Mouse (Mus musculus): Measurements from ENCODE around the gene Acd. TPM values are rescaled to one million over a fixed set of nuclear protein-coding genes. Genes with fewer than 3 reads are reported as not detected.

The Acd gene
- polyA plus RNA-seq, 1 experiment from 2014 or later = 55.0 TPM

- WGBS = 89% methylated on average over 15 of the region's 15 CpGs
- ATAC-seq = no peak
- no peak overlapping the region for H3K9ac ChIP-seq (ENCODE audit: low read depth, low read length)
- no peak overlapping the region for H3K4me2 ChIP-seq (ENCODE audit: low read depth, low read length)
- H3K4me1 ChIP-seq (ENCODE audit: control insufficient read depth, insufficient read depth, low read length) = no peaks in the 10 kb centered on the region
- H3K4me3 ChIP-seq (ENCODE audit: low read length) = no peak overlapping the region
- H3K27me3 ChIP-seq (replicated peaks; ENCODE audit: control insufficient read depth, insufficient read depth, low read length) = no peaks in the 10 kb centered on the region
- no peak overlapping the region for H3K27ac ChIP-seq (ENCODE audit: low read length)
- H3K36me3 ChIP-seq (ENCODE audit: control insufficient read depth, insufficient read depth, low read length) = no peaks in the 10 kb centered on the region
- no peaks in the 10 kb centered on the region for H3K9me3 ChIP-seq (ENCODE audit: control insufficient read depth, low read length)
These were observed 15.5 kb upstream of the Acd start for GRCm38 (mm10) chr8:105716302-105716945.

DNA sequence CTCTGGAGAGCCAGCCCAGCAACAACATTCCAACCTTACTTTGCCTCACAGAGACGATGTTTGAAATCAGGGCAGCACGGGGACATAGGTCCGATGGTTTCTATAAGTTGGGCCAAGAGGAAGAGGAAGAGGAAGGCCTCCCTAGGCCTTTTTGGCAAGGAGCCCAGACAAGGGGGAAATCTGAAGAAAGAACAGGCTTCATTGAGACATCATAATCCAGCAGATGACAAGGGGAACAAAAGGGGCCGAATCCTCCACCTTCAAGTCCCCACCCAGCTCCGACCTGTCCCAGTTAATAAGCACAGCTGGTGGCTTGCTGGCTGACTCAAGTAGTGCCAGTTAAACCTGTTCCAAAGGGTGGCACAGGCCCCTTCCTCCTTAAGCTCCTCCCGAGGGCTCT lies 14.1 kb upstream of the Acd start:
- Histone ChIP-seq H3K27ac (ENCODE audit: low read length) (no peak overlapping the region), H3K4me2 (ENCODE audit: low read depth, low read length) (no peak overlapping the region), H3K36me3 (ENCODE audit: control insufficient read depth, insufficient read depth, low read length) (no peaks in the 10 kb centered on the region), H3K4me3 (ENCODE audit: low read length) (no peak overlapping the region), H3K9ac (ENCODE audit: low read depth, low read length) (no peak overlapping the region), H3K27me3 (replicated peaks; ENCODE audit: control insufficient read depth, insufficient read depth, low read length) (no peaks in the 10 kb centered on the region), H3K4me1 (ENCODE audit: control insufficient read depth, insufficient read depth, low read length) (no peaks in the 10 kb centered on the region), H3K9me3 (ENCODE audit: control insufficient read depth, low read length) (no peaks in the 10 kb centered on the region)
- WGBS = 62% methylated on average over 6 of the region's 6 CpGs
- ATAC-seq = no peak

DNA sequence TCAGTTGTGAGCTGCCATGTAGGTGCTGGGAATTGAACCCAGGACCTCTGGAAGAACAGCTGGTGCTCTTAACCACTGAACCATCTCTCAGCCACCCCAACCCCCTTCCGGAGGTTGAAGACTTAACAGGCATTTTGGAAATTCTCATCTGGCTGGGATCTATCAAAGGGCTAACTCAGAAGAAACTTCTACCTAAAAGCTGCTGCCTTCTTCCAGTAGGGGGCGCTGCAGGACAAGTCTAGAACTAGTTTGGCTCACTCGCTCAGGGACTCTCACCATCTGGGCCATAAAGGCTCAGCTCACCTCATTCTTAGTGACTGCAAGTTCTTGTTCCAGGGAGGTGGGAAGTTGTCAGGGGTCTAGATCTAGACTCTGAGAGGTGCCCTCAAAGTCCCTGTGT lies 13.2 kb upstream of the Acd start:
- H3K9me3 ChIP-seq (ENCODE audit: control insufficient read depth, low read length) = no peaks in the 10 kb centered on the region
- no peaks in the 10 kb centered on the region for H3K36me3 ChIP-seq (ENCODE audit: control insufficient read depth, insufficient read depth, low read length)
- WGBS = 5% methylated on average over 3 of the region's 3 CpGs
- H3K9ac ChIP-seq (ENCODE audit: low read depth, low read length) = no peak overlapping the region
- H3K4me3 ChIP-seq (ENCODE audit: low read length) = no peak overlapping the region
- no peak overlapping the region for H3K27ac ChIP-seq (ENCODE audit: low read length)
- no peaks in the 10 kb centered on the region for H3K4me1 ChIP-seq (ENCODE audit: control insufficient read depth, insufficient read depth, low read length)
- no peak overlapping the region for H3K4me2 ChIP-seq (ENCODE audit: low read depth, low read length)
- H3K27me3 ChIP-seq (replicated peaks; ENCODE audit: control insufficient read depth, insufficient read depth, low read length) = no peaks in the 10 kb centered on the region
- peak; percentile 63 for ATAC-seq

DNA sequence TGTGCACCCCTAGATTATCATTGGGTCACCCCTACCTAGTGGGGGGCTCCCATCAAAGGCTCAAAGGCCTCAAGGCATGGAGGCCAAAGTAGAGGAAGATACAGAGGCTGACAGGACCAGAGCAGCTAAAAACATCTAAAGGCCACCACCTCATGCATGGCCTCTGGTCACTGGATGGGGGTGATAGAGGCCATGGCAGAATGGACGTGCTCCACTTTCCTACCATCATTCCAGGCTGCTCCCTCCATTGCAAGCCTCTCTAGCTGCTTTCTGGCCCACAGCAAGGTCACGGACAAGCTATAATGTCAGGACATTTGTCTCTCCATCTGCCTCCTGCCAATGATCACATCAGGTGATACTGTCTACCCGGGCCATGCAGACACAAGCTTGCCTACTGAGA lies 11.4 kb upstream of the Acd start:
- no peak for ATAC-seq
- Histone ChIP-seq H3K9ac (ENCODE audit: low read depth, low read length) (no peak overlapping the region), H3K36me3 (ENCODE audit: control insufficient read depth, insufficient read depth, low read length) (no peaks in the 10 kb centered on the region), H3K4me1 (ENCODE audit: control insufficient read depth, insufficient read depth, low read length) (peaks cover 8% of the 10 kb centered on the region), H3K4me2 (ENCODE audit: low read depth, low read length) (no peak overlapping the region), H3K27ac (ENCODE audit: low read length) (no peak overlapping the region), H3K9me3 (ENCODE audit: control insufficient read depth, low read length) (no peaks in the 10 kb centered on the region), H3K4me3 (ENCODE audit: low read length) (no peak overlapping the region), H3K27me3 (replicated peaks; ENCODE audit: control insufficient read depth, insufficient read depth, low read length) (no peaks in the 10 kb centered on the region)
- 80% methylated on average over 3 of the region's 3 CpGs for WGBS

DNA sequence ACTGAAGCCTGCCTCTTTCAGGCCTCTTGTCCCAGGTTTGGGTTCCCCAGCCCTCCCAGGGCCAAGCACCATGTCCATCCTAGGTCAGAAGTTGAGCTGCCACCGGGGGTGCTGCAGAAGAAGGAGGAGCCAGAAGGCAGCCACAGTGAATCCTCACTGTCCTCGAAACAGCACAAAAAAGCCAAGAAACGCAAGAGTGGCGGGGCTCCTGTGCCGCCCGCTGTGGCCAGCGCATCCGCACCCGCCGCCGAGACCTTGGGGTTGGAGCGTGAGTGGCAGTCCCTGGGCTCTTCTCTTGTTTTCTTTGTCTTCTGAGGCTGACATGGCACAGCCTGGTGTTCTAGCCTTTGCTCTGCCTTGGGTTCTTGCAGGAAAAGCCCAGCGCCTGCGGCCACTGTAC lies 8.4 kb upstream of the Acd start:
- no peak for ATAC-seq
- Histone ChIP-seq H3K4me3 (ENCODE audit: low read length) (no peak overlapping the region), H3K36me3 (ENCODE audit: control insufficient read depth, insufficient read depth, low read length) (no peaks in the 10 kb centered on the region), H3K9ac (ENCODE audit: low read depth, low read length) (no peak overlapping the region), H3K9me3 (ENCODE audit: control insufficient read depth, low read length) (no peaks in the 10 kb centered on the region), H3K27ac (ENCODE audit: low read length) (no peak overlapping the region), H3K27me3 (replicated peaks; ENCODE audit: control insufficient read depth, insufficient read depth, low read length) (no peaks in the 10 kb centered on the region), H3K4me2 (ENCODE audit: low read depth, low read length) (no peak overlapping the region), H3K4me1 (ENCODE audit: control insufficient read depth, insufficient read depth, low read length) (peaks cover 11% of the 10 kb centered on the region)
- WGBS = 76% methylated on average over 14 of the region's 14 CpGs

- no peak for ATAC-seq
These were observed 7.8 kb upstream of the Acd start for GRCm38 (mm10) chr8:105708675-105709074.

DNA sequence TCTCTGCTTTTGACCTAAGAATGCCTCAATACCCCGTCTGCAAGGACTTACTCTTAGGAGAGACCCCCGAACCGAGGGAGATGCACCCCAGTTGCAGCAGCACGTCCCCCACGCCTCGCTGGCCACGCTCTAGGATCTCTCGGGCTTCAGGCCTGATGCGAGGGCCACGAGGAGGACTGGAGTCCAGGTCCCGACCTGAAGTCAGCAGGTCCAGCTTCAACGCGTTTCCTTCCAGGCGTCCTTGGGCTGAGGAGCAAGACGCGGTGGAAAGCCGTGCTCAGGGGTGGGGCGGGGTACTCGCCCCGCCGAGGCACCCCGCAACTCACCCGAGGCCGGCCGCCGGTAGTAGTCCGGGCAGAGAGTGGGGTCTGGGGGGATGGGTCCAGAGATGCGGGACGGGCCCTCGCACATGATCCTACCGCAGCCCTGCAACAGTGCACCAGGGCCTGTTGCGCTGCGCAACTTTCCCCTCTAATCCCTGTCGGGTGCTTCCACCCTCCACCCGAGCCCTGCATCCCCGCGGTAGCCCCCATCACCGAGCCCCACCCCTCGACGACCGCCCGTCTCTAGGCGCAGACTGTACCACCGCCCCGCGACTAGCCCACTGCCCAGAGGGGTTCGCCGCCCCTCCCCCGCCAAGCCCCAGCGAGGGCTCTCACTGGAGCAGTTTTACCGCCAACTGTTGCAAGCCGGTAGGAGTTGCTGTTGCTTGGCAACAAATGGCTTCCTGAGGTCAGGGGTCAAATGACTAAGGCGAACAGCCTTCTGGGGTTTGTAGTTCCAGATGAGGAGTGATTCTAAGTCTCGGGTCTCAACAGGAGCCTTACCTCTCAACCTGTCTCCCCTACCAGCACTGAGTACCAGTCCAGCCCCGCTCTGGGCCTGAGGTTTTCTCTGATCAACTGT lies 6.8 kb upstream of the Acd start, which contains the start of the genes 4933405L10Rik and Enkd1:
Gene 4933405L10Rik (plus strand): TSS at position 158 of the 906 bp plus-strand sequence.
Gene Enkd1 (minus strand): TSS at position 713 of the 906 bp plus-strand sequence.
- H3K27me3 ChIP-seq (replicated peaks; ENCODE audit: control insufficient read depth, insufficient read depth, low read length) = no peaks in the 10 kb centered on the region
- no peak within 1 kb of the TSS for H3K27ac ChIP-seq (ENCODE audit: low read length)
- H3K9me3 ChIP-seq (ENCODE audit: control insufficient read depth, low read length) = no peaks in the 10 kb centered on the region
- ATAC-seq = peak; percentile 88
- peak within 1 kb of the TSS; percentile 98 for H3K4me2 ChIP-seq (ENCODE audit: low read depth, low read length)
- H3K4me1 ChIP-seq (ENCODE audit: control insufficient read depth, insufficient read depth, low read length) = peaks cover 11% of the 10 kb centered on the region
- peak within 1 kb of the TSS; percentile 76 for H3K9ac ChIP-seq (ENCODE audit: low read depth, low read length)
- peak within 1 kb of the TSS; percentile 86 for H3K4me3 ChIP-seq (ENCODE audit: low read length)
- H3K36me3 ChIP-seq (ENCODE audit: control insufficient read depth, insufficient read depth, low read length) = no peaks in the 10 kb centered on the region
- under 1% methylated on average over 55 of the region's 55 CpGs for WGBS

More at GRCm38 (mm10) chr8:105708675-105709074, 7.8 kb upstream of the Acd start:
- Histone ChIP-seq H3K9me3 (ENCODE audit: control insufficient read depth, low read length) (no peaks in the 10 kb centered on the region), H3K4me3 (ENCODE audit: low read length) (no peak overlapping the region), H3K4me2 (ENCODE audit: low read depth, low read length) (no peak overlapping the region), H3K27me3 (replicated peaks; ENCODE audit: control insufficient read depth, insufficient read depth, low read length) (no peaks in the 10 kb centered on the region), H3K4me1 (ENCODE audit: control insufficient read depth, insufficient read depth, low read length) (peaks cover 11% of the 10 kb centered on the region), H3K36me3 (ENCODE audit: control insufficient read depth, insufficient read depth, low read length) (no peaks in the 10 kb centered on the region), H3K27ac (ENCODE audit: low read length) (no peak overlapping the region), H3K9ac (ENCODE audit: low read depth, low read length) (no peak overlapping the region)
- 92% methylated on average over 8 of the region's 8 CpGs for WGBS

GRCm38 (mm10) chr8:105706426-105706825 lies 5.5 kb upstream of the Acd start:
- Histone ChIP-seq H3K27me3 (replicated peaks; ENCODE audit: control insufficient read depth, insufficient read depth, low read length) (no peaks in the 10 kb centered on the region), H3K4me3 (ENCODE audit: low read length) (no peak overlapping the region), H3K9me3 (ENCODE audit: control insufficient read depth, low read length) (no peaks in the 10 kb centered on the region), H3K9ac (ENCODE audit: low read depth, low read length) (0 out of 2 replicates have a peak overlapping the region, but pooled peaks have one; percentile 7), H3K4me2 (ENCODE audit: low read depth, low read length) (no peak overlapping the region), H3K4me1 (ENCODE audit: control insufficient read depth, insufficient read depth, low read length) (peaks cover 18% of the 10 kb centered on the region), H3K36me3 (ENCODE audit: control insufficient read depth, insufficient read depth, low read length) (no peaks in the 10 kb centered on the region), H3K27ac (ENCODE audit: low read length) (no peak overlapping the region)
- 86% methylated on average over 12 of the region's 12 CpGs for WGBS
- ATAC-seq = no peak

GRCm38 (mm10) chr8:105704955-105705354 lies 4.1 kb upstream of the Acd start:
- no peaks in the 10 kb centered on the region for H3K27me3 ChIP-seq (replicated peaks; ENCODE audit: control insufficient read depth, insufficient read depth, low read length)
- no peak overlapping the region for H3K4me2 ChIP-seq (ENCODE audit: low read depth, low read length)
- H3K9me3 ChIP-seq (ENCODE audit: control insufficient read depth, low read length) = no peaks in the 10 kb centered on the region
- H3K27ac ChIP-seq (ENCODE audit: low read length) = no peak overlapping the region
- no peak overlapping the region for H3K9ac ChIP-seq (ENCODE audit: low read depth, low read length)
- H3K36me3 ChIP-seq (ENCODE audit: control insufficient read depth, insufficient read depth, low read length) = no peaks in the 10 kb centered on the region
- H3K4me1 ChIP-seq (ENCODE audit: control insufficient read depth, insufficient read depth, low read length) = peaks cover 22% of the 10 kb centered on the region
- ATAC-seq = no peak
- no peak overlapping the region for H3K4me3 ChIP-seq (ENCODE audit: low read length)
- 91% methylated on average over 6 of the region's 6 CpGs for WGBS

Measured in intestine, embryonic 16.5 days (tissue).